Mouse (Mus musculus): ENCODE measurements around the gene Glce. TPM values are rescaled to one million over a fixed set of nuclear protein-coding genes. Genes with fewer than 3 reads are reported as not detected.
A peak's percentile ranks its signal among the peaks of the same experiment; 100 is the strongest.

Glce gene
- total RNA-seq, 4 experiments from 2014 or later = 39.0 to 44.3 (median 41.3) TPM

- DNase-seq (ENCODE audit: low spot score in 2 of 2) = no peak
These were observed 1.0 kb upstream of the Glce start for GRCm38 (mm10) chr9:62123496-62123895.

- peak; percentile 28 to 40 for DNase-seq (ENCODE audit: low spot score in 2 of 2)
These were observed 656 bp downstream of the Glce start for GRCm38 (mm10) chr9:62121551-62122447.

GRCm38 (mm10) chr9:62118754-62119153 is 3.7 kb downstream of the Glce start:
- DNase-seq (ENCODE audit: low spot score in 2 of 2) = no peak

GRCm38 (mm10) chr9:62115826-62116225 is 6.6 kb downstream of the Glce start:
- DNase-seq (ENCODE audit: low spot score in 2 of 2) = no peak

- no peak for DNase-seq (ENCODE audit: low spot score in 2 of 2)
These were observed 25.9 kb downstream of the Glce start for GRCm38 (mm10) chr9:62096603-62097002.

- no peak for DNase-seq (ENCODE audit: low spot score in 2 of 2)
These were observed 30.9 kb downstream of the Glce start for GRCm38 (mm10) chr9:62091604-62092003.

- DNase-seq (ENCODE audit: low spot score in 2 of 2) = no peak
These were observed 36.9 kb downstream of the Glce start for GRCm38 (mm10) chr9:62085548-62085947.

GRCm38 (mm10) chr9:62084896-62085295 is 37.6 kb downstream of the Glce start:
- DNase-seq (ENCODE audit: low spot score in 2 of 2) = no peak

- no peak for DNase-seq (ENCODE audit: low spot score in 2 of 2)
These were observed 39.5 kb downstream of the Glce start for GRCm38 (mm10) chr9:62082986-62083385.

GRCm38 (mm10) chr9:62081542-62081941 is 40.9 kb downstream of the Glce start:
- no peak for DNase-seq (ENCODE audit: low spot score in 2 of 2)

- DNase-seq (ENCODE audit: low spot score in 2 of 2) = no peak
These were observed 42.3 kb downstream of the Glce start for GRCm38 (mm10) chr9:62080028-62080760.

GRCm38 (mm10) chr9:62062234-62062633 is 60.2 kb downstream of the Glce start:
- no peak for DNase-seq (ENCODE audit: low spot score in 2 of 2)

- DNase-seq (ENCODE audit: low spot score in 2 of 2) = no peak
These were observed 62.0 kb downstream of the Glce start for GRCm38 (mm10) chr9:62060431-62060830.

GRCm38 (mm10) chr9:62059941-62060340 is 62.5 kb downstream of the Glce start:
- DNase-seq (ENCODE audit: low spot score in 2 of 2) = no peak

- no peak for DNase-seq (ENCODE audit: low spot score in 2 of 2)
These were observed 64.5 kb downstream of the Glce start for GRCm38 (mm10) chr9:62057881-62058506.

- DNase-seq (ENCODE audit: low spot score in 2 of 2) = no peak
These were observed 66.2 kb downstream of the Glce start for GRCm38 (mm10) chr9:62056206-62056605.

GRCm38 (mm10) chr9:62050801-62051200 is 71.7 kb downstream of the Glce start:
- DNase-seq (ENCODE audit: low spot score in 2 of 2) = no peak

- DNase-seq (ENCODE audit: low spot score in 2 of 2) = no peak
These were observed 73.3 kb downstream of the Glce start for GRCm38 (mm10) chr9:62049166-62049565.

- DNase-seq (ENCODE audit: low spot score in 2 of 2) = no peak
These were observed 80.3 kb downstream of the Glce start for GRCm38 (mm10) chr9:62042167-62042566.

GRCm38 (mm10) chr9:62040008-62040608 is 82.3 kb downstream of the Glce start:
- peak; percentile 65 to 81 for DNase-seq (ENCODE audit: low spot score in 2 of 2)

- DNase-seq (ENCODE audit: low spot score in 2 of 2) = no peak
These were observed 86.6 kb downstream of the Glce start for GRCm38 (mm10) chr9:62035806-62036205.

GRCm38 (mm10) chr9:62032206-62032605 is 90.2 kb downstream of the Glce start:
- no peak for DNase-seq (ENCODE audit: low spot score in 2 of 2)
